Mouse (Mus musculus): Measurements from ENCODE around the gene Pkp4.
A peak's percentile ranks its signal among the peaks of the same experiment; 100 is the strongest.

Gene Pkp4

DNA sequence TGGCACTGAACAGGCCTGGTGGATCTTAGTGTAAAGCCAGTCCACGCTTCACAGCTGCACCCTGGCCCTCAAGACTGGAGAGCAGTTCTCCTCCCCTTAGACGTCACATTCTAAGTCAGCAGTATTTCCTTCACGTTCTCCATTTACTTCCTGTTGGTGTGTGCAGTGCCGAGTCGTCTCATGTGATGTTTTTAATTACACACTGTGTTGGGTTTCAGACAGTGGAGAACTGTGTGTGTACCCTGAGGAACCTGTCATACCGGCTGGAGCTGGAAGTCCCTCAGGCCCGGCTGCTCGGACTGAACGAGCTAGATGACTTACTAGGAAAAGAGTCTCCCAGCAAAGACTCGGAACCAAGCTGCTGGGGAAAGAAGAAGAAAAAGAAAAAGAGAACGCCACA lies 177.9 kb downstream of the Pkp4 start:
- DNase-seq (ENCODE audit: low read depth in 1 of 2, low spot score in 2 of 2): no peak

DNA sequence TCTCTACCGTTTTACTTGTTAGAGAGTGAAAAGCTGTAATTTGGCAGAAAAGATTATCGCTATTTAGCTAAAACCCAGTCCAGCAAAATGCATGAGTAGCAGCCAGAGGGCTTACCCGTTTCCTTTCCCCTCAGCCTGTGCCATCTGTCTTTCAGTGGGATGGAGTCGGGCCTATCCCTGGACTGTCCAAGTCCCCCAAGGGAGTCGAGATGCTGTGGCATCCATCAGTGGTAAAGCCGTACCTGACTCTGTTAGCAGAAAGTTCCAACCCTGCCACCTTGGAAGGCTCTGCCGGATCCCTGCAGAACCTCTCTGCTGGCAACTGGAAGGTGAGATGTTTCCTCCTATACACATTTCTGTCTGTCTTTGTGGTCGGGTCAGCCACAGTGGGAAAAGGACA lies 178.3 kb downstream of the Pkp4 start:
- no peak for DNase-seq (ENCODE audit: low read depth in 1 of 2, low spot score in 2 of 2)

DNA sequence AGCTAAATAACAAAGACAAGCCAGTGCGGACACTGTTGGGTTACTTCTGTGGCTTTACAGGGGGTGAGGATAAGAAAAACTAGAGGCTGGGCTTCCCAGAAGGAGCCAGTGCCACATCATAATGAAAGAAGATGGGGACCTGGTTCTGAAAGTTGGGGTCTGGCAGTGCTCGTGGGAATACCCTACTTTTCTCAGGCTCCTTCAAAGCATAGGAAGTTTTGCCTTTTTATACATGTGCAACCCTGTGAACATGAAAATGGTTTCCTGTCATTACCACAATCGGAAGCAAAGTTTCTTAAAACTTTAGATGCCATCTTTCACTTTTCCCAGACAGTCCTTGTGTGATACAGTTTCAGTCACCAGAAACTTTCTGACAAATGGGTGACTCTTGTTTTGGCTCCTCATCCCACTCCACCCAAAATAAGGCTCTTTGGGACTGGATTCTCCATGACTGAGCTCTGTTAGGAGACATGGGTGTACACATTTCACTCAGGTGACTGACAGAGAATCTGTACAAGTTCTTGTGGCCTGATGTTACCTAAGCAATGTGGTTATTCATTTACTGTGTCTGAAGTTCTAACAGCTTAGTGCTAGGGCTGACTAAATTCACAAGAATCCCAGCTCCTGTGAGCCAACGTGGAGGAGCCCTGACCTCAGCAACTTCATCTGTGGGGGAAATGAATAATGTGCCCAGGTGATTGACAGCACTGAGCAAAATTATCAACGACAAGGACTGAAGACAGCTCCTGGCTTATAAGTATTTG lies 179.3 kb downstream of the Pkp4 start:
- no peak for DNase-seq (ENCODE audit: low read depth in 1 of 2, low spot score in 2 of 2)

DNA sequence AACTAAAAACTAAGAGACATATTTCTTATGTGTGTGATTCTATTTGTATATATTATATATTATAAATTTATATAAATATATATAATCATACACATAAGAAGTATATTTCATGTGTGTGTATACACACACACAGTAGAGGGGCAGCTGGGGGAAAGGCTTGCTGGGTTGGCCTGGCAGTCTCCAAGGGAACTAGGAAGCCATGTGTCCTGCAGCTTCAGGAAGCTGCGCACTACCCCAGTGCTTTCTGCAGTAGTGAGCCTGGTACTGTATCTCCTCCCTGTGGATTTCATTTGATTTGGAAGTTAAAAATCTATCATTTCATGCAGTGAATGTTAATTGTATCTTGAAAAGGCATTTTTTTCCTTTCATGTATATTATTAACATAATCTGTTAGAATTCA lies 180.2 kb downstream of the Pkp4 start:
- no peak for DNase-seq (ENCODE audit: low read depth in 1 of 2, low spot score in 2 of 2)

DNA sequence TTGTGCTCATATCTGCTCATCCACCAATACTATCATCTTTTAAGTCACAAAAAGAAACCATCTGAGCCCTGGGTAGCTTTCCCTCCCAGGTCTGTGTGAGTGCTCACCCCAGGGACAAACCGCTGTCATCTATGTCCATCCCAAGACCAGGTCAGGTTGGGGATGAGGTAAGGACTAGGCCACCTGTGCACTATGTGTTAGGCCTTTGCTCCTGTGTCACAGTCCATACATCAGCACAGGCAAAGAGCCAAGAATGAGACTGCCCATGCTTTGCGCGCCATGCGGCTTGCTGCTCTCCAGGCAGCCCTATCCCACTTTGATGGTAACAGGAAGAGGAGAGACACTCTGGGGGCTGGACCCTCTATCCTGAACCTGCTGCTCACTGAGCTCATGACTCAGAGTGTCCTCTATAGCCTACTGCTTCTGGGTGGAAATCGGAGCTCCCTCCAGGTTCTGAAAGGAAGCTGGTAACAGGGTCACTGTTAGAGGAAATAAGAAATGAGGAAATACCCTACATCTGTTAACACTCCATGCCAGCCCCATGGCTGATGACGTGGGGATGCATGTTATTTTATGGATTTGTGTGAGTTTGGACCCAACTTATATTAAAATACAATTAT lies 182.1 kb downstream of the Pkp4 start:
- DNase-seq (ENCODE audit: low read depth in 1 of 2, low spot score in 2 of 2): no peak

DNA sequence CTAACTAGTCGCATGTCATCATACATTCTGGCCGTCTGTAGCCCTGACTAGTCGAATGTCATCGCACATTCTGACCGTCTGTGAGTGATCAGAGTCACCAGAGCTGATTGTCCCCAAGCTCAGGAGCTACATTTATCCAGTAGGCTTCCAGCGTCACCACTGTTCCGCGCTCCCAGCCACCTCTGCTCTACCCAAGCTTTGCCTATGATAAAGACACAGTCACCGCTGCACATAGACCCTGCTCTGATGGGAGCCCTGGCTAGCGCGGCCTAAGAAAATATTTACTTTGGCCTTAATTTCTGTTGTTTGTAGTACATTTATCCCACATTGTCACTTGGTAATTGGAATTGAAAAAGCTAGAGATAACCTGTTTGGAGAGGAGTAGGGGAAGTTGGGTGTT lies 183.2 kb downstream of the Pkp4 start:
- DNase-seq (ENCODE audit: low read depth in 1 of 2, low spot score in 2 of 2): no peak

DNA sequence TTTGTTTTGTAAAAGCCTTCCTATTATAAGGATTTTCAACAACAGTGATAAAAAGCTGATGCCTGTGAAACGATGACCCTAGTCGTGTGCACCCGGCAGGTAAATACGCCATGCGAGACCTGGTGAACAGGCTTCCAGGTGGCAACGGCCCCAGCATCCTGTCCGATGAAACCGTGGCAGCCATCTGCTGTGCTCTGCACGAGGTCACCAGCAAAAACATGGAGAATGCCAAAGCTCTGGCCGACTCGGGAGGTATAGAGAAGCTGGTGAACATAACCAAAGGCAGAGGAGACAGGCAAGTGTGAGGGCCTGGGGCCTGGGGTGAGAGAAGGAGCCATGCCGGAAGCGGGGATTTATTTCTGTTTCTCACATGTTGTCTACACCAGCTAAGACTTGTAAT lies 184.0 kb downstream of the Pkp4 start:
- DNase-seq (ENCODE audit: low read depth in 1 of 2, low spot score in 2 of 2): no peak

DNA sequence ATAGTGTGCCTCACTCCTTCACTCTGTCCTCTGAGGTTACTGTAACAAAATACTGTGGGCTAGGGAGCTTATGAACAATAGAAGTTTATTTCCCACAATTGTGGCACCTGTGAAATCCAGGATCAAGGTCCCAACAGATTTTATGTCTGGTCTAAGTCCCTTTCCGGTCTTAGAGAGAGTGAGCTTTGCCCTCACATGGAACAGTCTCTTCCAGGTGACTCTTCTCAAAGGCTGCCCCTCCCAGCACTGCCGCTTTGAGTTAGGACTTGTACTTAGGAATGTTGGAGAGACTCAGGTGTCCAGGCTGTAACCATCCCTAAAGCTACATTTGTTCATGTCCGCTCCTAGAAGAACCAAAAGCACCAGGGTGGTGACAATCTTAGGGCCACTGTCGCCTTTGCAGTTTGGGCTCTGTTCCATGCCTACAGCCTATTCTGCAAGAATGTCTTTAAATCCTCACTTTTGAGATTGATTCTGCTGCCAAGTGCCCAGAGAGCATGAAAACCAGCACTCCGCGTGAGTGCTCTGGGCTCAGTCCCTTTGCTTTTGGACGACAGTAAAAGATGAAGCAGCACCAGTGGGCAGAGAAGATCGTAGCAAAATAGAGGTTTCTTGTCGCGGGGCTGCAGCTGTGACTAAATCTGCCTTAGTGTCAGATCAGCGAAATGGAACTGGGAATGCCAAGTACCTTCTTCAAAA lies 184.6 kb downstream of the Pkp4 start:
- DNase-seq (ENCODE audit: low read depth in 1 of 2, low spot score in 2 of 2): no peak

DNA sequence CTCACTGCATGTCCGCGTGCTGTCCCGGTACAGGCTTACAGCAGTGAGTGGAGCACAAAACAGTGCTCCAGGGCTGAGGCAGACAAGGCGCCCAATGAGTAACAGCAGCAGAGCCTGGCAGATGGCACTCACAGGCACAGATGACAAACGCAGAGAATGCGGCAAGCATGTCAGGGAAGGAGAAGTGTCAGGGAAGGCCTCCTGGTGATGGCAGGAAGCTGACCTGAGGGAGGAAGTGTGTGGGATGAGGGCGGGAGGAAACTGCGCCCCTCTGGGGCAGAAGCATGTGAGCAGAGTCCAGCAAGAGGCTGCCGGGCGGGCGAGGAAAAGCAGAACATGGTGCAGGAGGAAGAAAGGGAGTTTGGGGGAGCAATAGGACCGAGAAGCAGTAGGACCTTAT lies 185.8 kb downstream of the Pkp4 start:
- peak; percentile 16 to 25 for DNase-seq (ENCODE audit: low read depth in 1 of 2, low spot score in 2 of 2)

DNA sequence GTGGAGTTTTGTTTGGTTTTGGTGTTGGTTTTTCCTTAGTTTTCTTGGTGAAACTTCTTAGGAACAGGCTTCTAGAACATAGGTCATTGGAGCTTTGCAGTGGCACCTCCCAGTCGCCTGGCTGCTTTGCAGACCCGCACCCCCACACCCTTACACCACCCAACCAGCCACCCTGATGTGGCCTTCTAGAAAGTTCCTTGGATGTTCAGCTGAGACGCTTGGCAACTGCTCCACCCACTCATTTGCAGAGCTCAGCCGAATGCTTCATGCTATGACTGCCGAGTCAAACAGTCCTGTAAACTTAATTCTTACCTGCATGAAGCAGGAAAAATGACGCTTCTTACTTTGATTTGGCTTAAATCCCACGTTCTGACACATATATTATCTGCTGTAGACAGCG lies 187.9 kb downstream of the Pkp4 start:
- no peak for DNase-seq (ENCODE audit: low read depth in 1 of 2, low spot score in 2 of 2)

DNA sequence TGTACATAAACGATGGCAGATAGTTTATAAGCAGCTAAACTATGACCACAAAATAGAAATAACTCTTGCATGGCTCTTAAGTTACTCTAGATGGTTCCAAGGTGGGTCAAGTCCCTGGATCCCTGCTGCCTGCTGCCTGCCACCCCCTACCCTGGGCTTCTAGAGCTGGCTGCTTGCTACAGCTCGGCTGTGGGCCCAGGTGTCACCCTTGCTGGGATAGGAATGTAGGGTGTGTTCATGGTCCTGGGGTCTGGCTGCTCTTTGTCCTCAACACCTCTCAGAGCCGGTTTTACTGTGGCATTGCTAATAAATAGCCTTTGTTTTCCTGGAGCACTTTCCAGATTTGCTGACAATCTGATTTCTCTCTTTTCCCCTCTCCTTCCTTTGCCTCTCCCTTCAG lies 189.4 kb downstream of the Pkp4 start:
- DNase-seq (ENCODE audit: low read depth in 1 of 2, low spot score in 2 of 2): no peak

DNA sequence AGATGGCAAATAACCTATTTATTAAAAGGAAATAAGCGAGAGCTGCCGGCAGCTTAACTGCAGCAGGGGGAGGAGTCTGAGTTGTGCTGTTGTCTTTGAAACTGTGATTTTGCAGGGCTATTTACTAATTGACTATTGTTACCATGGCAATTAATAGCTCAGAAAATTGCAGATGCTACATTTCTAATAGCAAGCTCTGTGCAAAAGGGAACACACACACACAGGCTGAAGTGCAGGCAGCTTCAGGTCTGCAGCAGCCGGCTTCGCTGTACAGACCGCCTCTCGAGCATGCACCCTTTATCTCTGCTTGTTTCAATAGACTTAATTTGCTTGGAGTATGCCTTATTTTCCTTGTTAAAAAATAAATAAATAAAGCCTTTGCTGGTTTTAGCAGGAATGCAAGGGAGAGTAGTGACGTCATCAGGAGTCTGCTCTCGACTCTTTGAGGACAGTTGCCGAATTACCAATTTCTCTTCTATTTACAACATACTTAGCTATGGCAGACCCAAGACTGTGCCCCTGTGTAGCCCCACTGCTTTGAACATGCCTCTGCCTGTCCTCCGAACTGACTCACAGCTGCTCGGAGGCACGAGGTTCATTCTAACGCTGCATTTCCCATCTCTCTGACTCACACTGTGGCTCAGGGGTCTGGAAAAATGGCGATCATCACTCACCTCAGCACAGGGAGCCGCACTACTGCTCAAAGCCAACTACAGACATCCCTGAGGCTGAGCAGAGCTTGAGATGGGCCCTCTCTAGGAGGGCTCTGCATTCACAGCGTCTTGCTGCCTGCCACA lies 190.9 kb downstream of the Pkp4 start:
- DNase-seq (ENCODE audit: low read depth in 1 of 2, low spot score in 2 of 2): no peak

DNA sequence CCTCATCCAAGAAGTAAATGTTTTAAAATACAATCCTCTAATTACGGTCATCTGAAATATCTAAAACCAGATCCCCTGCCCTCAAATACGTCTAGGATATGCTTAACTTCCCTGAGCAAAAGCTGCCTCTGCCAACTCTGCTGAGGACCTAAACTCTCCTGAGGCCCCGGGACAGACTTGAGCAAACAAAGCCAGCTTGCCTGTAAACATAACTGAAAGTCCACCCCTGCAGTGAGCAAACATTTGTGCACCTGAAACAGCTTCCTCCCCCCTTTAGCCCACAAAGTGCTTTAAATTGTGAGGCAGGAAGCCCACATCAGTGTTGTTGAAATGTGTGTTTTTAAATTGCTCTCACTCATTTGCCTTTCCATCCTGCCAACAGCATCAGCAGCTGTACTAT lies 193.2 kb downstream of the Pkp4 start:
- DNase-seq (ENCODE audit: low read depth in 1 of 2, low spot score in 2 of 2): no peak

DNA sequence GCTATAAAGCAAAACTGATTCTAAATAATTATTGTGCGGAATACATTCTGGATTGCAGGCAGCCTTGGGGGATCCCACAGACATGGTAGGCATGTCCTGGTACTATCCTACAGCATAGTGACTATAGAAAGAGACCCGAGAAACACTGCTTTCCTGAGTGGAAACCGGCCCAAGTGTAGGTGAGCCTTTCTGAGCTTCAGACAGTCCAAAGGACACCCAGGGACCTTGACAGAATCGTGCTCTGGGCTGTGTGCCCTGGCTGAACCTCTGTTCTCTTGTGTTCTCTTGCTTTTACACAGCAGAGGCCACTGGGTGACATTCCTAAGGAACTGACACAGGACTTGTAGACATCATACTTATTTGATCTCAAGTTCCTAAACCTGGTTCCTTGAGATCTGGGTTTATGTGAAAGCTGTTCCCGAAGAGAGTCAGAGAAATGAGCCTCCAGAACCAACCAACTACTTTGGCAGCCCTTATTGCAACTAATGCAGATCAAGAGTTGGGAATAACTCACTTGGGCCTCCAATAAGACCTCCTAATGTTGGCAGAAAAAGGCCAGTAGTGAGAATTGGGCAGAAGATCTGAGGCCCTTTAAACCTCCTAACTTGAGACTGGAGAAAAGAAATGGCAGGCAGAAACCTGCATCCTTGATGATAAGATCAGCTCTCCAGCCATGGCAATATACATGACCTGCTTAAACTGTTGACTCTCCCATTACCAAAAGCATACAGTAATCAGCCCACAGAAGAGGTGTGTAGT lies 195.1 kb downstream of the Pkp4 start:
- no peak for DNase-seq (ENCODE audit: low read depth in 1 of 2, low spot score in 2 of 2)

DNA sequence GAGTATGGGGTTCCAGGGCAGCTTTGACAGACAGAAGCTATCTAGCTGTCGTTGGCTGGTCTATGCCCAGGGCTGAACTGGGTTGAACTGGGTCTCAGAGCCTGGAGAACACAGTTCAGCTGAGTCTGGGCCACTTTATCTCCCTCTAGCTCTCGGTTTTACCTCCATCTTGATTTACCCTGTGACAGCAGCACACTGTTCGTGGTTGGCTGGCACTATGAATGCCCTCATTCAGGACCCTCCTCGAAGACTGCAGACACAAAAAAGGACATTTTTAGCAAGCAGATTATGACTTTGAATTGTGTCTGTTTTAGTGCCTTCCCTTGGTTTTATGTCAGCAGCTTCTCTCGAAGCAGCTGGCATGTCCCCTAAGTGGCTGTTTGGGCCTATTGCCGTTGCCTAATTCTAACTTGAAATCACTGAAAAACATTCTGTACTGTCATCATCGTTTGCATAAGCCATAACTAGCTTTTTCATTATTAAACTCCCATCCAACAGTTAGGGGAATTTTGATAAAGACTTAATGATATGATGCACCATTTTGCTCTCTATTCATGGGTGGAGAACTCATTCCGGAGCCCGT lies 199.2 kb downstream of the Pkp4 start:
- no peak for DNase-seq (ENCODE audit: low read depth in 1 of 2, low spot score in 2 of 2)

DNA sequence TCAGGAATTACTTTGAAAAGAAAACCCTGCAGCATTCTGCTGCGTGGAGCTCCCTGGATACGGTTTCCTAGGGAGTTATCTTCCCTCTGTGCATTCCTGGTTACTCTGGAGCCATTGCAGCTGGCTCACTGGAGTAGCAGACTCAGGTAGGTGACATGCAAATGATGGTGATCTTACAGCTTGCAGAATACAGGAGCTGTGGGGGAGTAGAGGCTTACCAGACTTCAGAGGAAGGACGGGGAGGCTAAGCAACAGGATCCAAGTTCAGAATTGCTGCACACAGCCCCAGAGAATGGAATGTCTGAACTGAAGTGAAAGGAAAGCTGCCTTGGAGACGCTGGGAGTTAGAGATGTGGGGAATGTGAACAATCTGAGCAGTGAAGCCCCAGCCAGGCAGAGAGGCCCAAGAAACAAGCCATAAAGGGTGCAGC lies 200.7 kb downstream of the Pkp4 start:
- DNase-seq (ENCODE audit: low read depth in 1 of 2, low spot score in 2 of 2): no peak

DNA sequence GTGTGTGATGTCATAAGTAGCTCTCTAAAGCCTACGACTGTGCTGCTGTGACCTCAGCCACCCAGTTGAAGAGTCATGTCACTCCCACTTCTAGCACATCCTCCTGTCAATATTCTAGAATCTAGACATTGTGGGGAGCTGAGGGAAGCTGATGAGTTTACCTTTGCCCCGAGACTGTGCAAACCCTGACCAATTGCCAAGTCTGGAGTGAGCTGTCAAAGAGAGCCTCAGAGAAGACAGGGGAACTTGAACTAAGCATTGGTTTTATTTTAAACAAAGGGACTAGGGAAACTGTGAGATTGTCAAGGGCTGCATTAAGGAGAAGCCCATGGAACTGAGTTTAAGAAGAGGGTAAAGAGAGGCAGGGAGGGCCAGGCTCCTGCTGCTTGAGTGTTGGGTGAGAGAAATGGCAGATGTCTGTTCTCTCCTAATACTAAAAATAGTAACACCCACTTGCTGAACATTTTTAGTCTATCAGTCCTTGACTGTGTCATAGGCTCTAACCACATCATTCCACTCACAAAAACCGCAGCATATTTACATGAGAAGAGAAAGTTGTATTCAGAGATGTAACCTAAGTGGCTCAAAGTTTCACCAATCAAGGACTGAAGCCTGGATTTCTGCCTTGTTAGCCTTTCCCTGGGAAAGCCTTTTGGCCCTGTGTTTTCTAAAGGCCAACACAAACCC lies 203.6 kb downstream of the Pkp4 start:
- no peak for DNase-seq (ENCODE audit: low read depth in 1 of 2, low spot score in 2 of 2)

DNA sequence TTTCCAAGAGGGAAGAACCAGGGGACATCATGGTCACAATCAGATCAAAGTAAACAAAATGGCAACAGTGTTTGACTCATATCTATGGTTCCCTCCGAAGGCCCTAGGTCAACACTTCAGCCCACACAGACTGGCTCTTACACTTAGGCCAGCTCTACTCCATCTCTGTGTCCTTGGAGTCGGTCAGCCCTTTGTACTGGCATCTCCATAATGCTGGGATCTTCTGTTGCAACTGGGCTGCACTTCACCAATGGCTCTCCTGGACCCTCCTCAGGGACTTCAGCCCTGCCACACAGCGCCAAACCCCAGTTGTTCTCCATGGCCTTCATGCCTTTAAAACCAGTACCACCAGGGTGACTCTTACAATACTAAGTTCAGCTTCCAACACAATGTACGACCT lies 206.5 kb downstream of the Pkp4 start:
- no peak for DNase-seq (ENCODE audit: low read depth in 1 of 2, low spot score in 2 of 2)

DNA sequence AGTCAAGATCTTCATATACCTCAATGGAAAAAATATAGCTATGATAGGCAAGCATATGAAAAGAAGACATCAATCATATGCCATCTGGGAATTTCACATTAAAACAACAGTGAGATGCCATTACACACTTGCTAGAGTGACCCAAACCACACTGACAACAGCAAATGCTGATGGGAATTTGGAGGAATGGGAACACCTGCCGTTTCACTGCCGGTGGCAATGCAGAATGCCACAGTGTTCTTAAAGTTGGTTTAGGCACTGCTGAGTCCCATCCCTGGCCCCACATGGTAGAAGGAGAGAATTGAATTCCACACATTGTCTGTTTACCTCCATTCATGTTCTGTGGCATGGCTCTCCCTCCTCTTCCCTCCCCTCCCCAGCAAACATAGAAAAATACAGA lies 212.5 kb downstream of the Pkp4 start:
- no peak for DNase-seq (ENCODE audit: low read depth in 1 of 2, low spot score in 2 of 2)

DNA sequence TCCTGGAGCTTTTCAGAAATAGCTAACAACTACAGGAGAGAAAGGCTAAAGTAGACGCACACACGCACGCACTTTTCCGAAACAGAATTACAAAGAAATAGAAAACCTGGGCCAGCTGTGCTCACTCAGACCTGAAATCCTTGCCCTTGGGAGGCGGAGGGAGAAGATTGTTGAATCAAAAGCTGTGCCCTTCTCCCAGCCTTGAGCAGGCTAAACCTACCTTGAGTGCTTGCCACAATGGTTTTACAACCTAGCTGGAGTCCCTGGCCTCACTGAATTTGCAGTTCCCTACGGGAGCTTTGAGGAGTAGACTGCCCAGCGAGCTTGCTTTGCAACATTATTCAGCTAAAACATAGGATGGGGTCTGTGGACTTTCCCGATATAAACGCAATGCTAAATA lies 217.4 kb downstream of the Pkp4 start:
- DNase-seq (ENCODE audit: low read depth in 1 of 2, low spot score in 2 of 2): no peak

All from monocyte, adult 2 months (primary cell).